Mouse (Mus musculus): ENCODE results near the gene Tmprss11d.
"Not testable (repeated sequence)": the region's sequence is repeated elsewhere in the genome, so short reads cannot be mapped to it uniquely, and the experiment has no call there.

Tmprss11d gene

DNA sequence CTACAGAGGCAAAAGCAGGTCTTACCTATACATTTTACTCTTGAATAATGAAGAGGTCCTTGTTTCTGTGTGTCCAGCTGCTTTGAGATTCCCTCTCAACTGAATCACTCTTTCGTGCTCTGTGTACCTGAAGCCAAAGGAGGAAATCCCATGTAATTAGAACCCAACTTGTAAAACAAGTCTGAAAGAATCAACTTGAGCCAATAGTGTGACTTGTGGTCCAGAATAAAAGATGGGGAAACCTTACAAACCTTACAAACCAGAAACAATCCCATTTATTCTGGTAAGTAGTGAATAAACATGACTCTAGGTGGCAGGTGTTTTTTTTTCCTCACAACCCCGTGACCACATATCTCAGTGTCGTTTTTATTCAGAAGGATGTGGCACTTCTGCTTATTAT, at the start of gene Tmprss11d:
Gene Tmprss11d, minus strand, starts transcription at position 101 of the 400 bp plus-strand sequence.
- in situ Hi-C loops (cut with MboI, MseI), result no loop called here

DNA sequence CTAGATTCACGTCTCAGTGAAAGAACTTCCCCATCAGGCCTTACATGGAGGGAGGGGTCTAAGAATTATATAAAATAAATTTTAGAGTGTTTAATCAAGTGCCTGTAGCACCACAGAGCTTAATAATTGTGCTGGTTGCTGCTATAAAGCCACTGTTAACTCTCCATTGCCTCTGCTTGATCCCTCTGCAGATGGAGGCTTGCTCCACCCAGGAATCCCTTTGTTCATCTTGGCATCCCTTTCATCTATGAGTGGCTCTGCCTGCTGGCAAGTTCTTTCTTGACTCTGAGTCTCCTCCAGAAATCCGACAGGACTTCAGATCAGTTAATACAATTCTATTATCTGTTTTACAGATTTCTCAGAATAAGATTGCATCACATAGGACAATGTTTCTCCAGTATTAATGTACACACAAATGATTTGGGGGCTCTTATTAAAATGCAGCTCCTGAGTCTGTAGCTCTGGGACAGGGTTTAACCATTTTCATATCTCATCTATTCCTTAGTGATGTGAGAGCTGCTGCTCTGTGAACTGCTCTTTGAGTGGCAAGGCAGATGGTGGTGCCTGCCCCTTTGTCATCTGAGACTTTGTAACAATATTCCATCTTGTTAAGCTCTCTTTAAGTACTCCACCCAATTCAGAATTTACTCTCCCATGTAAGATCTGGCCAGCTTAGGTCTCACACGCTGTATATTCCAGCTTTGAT, 48.3 kb upstream of the Tmprss11d start:
- in situ Hi-C loops (cut with MboI, MseI), result no loop called here

DNA sequence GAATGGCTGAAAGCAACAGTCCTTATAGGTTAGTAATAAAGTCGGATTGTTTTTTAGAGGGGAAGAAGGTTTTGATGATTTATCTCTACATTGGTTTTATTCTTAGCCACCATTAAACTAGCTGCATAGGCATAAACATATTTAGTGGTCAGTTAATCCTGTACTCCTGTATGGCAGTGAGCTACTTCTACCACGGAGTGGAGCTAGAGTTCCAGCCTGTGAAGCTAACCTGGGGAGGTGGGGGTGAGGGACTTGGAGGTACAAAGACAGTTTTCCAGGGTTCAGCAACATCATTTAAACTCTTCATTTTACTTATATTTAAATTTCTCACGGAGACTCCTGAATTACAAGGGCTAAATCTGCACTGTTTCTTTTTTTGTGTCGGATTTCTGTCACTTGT, 46.3 kb upstream of the Tmprss11d start:
- in situ Hi-C loops (cut with MboI, MseI), result no loop called here

DNA sequence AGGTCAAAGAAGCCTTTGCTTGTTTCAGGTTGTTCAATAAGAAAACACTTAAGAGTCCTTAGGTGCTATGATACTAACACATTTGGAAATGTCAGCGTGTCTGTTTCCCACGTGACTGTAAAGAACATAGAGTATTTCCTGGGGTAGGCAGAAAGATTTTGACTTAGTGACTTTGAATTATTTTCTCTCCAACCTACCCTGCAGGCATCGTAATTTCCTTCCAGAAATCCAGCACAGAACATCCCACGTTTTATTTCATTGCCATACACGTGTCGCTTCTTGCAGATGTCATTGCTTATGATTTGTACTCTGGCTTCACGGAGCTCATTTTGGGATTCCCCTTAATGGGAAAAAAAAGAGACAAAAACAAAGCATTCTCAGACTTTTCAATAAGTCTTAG, 41.1 kb upstream of the Tmprss11d start:
- in situ Hi-C loops (cut with MboI, MseI), result no loop called here

DNA sequence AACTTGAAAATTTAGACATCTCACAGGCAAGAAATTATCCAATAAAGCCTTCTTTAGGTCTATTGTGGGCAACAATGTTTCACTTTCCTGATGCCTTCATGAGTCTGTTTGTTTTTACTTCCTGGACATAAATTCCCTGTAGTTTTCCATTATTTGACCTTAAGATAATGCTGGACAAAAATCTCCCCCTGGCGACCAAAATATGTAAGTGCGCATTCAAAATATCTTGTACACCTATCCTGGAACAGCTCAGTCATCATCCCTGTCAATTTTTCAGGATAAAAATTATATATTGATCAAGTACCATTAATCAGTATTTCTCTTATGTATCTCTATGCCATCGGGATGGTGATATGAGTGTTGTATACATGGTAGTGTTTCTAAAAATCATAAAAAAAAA, 37.6 kb upstream of the Tmprss11d start:
- in situ Hi-C loops (cut with MboI, MseI), result no loop called here

DNA sequence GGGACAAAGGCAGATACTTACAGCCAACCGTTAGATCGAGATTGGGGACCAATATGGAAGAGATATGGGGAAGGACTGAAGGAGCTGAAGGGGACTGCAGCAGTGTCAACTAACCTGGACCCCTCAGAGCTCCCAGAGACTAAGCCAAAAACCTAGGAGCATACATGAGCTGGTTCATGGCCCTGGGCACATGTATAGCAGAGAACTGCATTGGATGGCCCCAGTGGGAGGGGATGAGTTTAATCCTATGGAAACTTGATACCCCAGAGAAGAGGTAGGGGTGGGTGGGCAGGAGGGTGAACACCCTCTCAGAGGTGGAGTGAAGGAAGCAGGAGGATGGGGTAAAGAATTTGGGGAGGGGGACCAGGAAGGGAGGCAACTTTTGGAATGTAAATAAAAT, 34.7 kb upstream of the Tmprss11d start:
- in situ Hi-C loops (cut with MboI, MseI), result loop anchor here (5.0 kb wide), 1 partner anchor 216 kb away; no protein-coding TSS in a partner anchor

DNA sequence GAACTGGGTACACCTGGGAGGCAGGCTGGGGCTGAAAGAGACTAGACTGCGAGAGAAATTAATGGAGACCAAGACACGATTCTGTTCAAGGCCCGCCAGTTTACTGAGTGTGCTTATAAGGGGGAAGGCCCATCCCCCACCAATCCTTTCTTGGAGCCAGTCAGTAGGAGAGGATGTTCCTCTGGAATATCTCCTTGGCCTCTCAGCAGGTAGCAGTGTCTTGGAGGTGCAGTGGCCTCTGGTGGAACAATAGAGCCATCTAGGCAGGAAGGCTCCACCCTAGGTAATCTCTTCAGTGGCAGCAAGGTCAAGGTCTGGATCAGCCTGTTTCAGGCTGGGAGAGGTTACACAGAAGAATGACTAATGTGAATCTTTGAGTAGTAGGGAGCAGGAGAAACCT, 34.0 kb upstream of the Tmprss11d start:
- in situ Hi-C loops (cut with MboI, MseI), result loop anchor here (5.0 kb wide), 1 partner anchor 215 kb away; no protein-coding TSS in a partner anchor

DNA sequence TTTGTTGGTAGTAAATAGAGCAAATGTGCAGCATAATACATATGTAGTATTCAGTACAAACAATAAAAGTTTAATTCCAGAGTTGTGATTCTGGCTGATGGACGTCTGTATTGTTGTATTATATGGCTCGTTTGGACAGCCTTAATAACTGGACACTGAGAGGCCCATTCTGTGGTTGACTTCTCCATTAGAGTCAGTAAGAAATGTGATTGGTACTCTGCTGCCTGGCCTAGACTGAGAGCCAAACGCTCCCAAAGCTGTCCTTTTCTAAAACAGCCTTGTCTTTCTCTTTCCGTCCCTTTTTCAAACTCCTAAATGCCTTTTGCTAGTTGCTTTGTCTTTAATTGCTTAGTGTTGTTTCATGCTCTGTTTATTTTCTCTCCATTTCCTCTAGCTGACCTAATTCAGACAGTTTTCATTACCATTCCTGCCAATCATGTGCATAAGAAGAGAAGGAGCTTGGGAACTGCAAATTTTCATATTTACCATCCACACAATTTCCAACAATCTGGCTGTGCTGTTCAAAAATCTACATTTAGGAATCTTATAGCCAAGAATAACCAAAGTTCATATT, 13.7 kb downstream of the Tmprss11d start:
- in situ Hi-C loops (cut with MboI, MseI), result no loop called here

DNA sequence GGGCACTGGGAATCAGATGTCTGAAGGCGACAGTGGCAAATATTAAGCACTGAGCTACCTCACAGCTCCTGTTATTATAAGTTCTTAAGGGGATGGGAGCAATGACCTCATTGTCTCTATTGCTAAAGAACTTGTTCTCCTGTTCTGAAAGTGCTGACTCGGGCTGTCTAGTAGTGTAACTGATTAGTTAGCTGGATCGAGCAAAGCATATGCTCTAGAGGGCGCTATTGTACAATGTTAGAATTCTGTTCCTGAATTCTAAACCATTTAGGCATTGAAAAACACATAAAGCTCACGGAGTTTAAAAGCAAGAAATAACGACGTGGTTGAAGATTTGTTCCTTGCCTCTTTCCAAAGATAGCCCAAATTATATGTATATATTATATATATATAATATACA, 20.3 kb downstream of the Tmprss11d start:
- in situ Hi-C loops (cut with MboI, MseI), result no loop called here

DNA sequence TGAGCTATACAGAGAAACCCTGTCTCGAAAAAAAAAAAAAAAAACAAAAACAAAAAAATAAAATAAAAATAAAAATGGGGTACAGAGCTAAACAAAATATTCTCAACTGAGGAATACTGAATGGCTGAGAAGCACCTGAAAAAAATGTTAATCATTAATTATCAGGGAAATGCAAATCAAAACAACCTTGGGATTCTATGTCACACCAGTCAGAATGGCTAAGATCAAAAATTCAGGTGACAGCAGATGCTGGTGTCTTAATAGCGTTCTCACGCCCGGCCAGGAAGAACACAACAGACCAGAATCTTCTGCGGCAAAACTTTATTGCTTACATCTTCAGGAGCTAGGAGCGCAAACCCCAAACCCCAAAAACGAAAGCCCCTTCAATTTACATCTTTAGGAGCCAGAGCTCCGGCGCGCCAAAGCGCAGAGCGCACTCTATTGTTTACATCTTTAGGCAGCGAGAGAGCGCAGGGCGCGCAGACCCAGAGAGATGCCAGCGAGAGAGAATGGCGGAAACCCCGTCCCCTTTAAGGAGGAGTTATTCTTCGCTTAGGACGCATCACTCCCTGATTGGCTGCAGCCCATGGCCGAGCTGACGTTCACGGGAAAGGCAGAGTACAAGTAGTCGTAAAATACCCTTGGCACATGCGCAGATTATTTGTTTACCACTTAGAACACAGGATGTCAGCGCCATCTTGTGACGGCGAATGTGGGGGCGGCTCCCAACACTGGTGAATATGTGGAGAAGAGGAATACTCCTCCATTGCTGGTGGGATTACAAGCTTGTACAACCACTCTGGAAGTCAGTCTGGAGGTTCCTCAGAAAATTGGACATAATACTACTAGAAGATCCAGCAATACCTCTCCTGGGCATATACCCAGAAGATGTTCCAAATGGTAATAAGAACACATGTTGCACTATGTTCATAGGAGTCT, 54.9 kb downstream of the Tmprss11d start:
- in situ Hi-C loops (cut with MboI, MseI), result not testable (repeated sequence)

DNA sequence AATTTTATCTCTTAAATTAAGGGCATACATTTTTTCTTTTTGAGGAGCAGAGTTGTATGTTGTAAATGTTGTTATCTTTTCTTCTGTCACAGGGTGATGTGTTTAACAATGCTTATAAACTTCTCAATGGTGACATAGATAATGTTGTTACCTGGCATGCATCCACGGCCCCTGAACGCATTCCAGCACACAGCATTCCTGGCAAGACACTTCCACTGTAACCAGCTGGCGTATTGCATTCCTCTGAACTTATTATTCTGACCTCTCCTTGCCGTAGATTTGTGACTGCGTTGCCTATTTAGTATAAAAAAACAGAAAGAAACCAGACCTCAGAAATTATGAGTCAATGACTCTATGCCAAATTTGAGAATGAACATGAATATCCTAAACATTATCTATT, 67.1 kb downstream of the Tmprss11d start:
- in situ Hi-C loops (cut with MboI, MseI), result no loop called here

DNA sequence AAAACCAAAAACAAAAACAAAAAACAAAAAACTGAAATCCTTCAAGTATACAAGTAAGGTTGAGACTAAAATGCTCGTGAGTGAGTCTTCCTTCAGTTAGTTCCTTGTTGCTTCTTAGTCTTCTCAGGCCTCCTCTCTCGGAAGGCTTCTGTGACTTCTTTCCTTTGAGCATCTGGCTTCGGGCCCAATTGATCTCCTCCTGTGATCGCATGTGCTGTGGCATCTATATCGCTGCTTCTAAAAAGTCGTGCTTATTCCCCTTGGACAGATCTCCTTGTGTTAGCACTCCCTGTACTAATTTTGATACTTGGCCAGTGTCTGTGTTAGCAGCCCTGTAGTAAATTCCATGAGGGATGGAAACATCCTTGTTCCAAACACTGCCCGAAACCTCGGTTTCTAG, 69.3 kb downstream of the Tmprss11d start:
- in situ Hi-C loops (cut with MboI, MseI), result no loop called here

DNA sequence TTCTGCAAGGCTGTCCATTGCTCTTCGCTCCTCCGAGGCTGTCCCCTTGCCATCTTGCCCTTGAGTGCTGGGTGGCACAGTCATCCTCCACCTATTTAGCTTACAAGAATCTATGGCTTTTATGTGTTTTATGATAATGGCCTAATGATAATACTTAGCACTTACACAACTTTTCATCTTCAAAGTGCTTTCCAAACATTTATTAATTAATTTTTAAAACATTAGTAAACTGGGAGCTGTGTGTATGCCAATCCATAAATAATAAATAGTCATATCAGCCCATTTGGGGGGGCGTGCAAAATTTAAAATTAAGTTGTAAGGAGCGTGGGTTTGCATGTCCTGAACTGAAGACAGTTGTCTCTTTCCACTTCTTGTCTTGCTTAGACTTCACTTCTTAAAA, 84.0 kb downstream of the Tmprss11d start, which contains the start of gene Tmprss11c:
Gene Tmprss11c, minus strand, starts transcription at position 101 of the 400 bp plus-strand sequence.
- in situ Hi-C loops (cut with MboI, MseI), result no loop called here

Measured in regulatory T cell (primary cell).